Comparison of ENCODE assay signal across 8 mouse cellular contexts in the genomic region with DNA sequence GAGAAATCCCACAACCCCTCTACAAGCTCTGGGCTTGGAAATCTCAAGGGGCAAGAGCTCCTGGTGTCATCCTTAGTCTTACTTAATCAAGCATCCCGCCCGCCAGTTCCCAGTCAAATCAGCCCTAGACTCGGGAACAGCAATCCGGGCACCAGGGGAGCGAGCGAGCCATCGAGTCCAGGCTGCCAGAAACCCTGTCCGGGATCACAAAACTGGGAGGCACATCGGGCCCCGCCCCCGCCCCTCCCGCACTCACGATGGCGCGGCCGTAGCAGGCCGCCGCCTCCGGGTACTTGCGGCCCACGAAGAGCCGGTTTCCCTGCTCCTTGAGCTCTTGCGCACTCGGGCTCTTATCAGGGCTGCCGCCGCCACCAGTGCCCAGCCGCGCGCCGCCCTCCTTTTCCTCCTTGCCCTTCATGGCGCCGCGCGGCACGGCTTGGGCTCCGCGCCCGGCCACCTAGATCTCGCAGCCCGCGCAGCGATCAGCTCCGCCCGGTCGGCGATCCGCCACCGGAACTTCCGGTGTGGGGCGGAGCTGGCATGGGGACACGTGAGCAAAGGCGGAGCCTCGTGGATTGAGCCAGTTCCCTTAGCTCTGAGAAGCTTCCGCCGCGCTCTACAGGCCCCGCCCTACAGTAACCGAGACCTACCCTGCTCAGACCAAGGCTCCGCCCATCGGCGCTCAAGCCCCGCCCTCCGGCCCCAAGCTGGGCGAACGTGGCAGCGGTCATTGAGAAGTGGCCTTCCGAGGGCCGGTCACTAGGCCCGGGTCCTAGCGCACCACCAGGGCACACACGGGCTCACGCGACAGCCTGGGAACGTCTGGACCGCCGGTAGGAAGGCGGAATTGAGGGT. TPM values are rescaled to one million over a fixed set of nuclear protein-coding genes. Genes with fewer than 3 reads are reported as not detected.
DNase-seq lines count a peak whose midpoint lies in the region; ATAC-seq and TF ChIP-seq lines count a peak whose summit lies in the region.

No protein-coding gene starts in this region.

- peak overlapping the region; percentile 81 for H3K4me3 ChIP-seq in G1E (ENCODE audit: low read depth, low read length)
- peak overlapping the region; percentile 59 for H3K4me3 ChIP-seq in forebrain, postnatal 0 days (ENCODE audit: low read depth, low read length)
- H3K4me3 ChIP-seq in lung, embryonic 16.5 days (ENCODE audit: low read length) = peak overlapping the region; percentile 85

- H3K27ac ChIP-seq in forebrain, postnatal 0 days (ENCODE audit: low read depth, low read length) = peak overlapping the region; percentile 93
- H3K27ac ChIP-seq in lung, embryonic 16.5 days (ENCODE audit: low read length) = peak overlapping the region; percentile 93

- no peaks in the 10 kb centered on the region for H3K27me3 ChIP-seq in G1E (ENCODE audit: insufficient read depth, low read length)
- H3K27me3 ChIP-seq in forebrain, postnatal 0 days (ENCODE audit: insufficient read depth, low read length) = no peaks in the 10 kb centered on the region
- H3K27me3 ChIP-seq in lung, embryonic 16.5 days (ENCODE audit: control insufficient read depth, insufficient read depth, low read depth, low read length) = no peaks in the 10 kb centered on the region

- WGBS in forebrain, postnatal 0 days = under 1% methylated on average over 70 of the region's 77 CpGs
- under 1% methylated on average over 75 of the region's 77 CpGs for whole genome bisulfite sequencing in lung, embryonic 16.5 days

- H3K9ac ChIP-seq in forebrain, postnatal 0 days = peak overlapping the region; percentile 76
- H3K9ac ChIP-seq in lung, embryonic 16.5 days (ENCODE audit: low read length) = peak overlapping the region; percentile 90

- TF ChIP-seq CTCF in G1E (IDR thresholded peaks at IDR 0.05; ENCODE audit: low read depth, low read length) = no peak
- TF ChIP-seq CTCF in forebrain, postnatal 0 days (IDR thresholded peaks at IDR 0.05; ENCODE audit: low read depth) = no peak; the same call in 1 of the 2 replicates

- peak; percentile 99 for DNase-seq in G1E (ENCODE audit: low spot score)
- DNase-seq in cerebellum, adult 18-20 months = peak; percentile 99
- DNase-seq in forebrain, postnatal 0 days = peak; percentile 98
- peak; percentile 95 for DNase-seq in layer of hippocampus, adult 9-10 months (ENCODE audit: low spot score)
- peak; percentile 99 for DNase-seq in ovary, postnatal 10 days (ENCODE audit: low spot score)
- peak; percentile 94 to 97 for DNase-seq in thymus, postnatal 10 days (ENCODE audit: low spot score in 2 of 2)

- peak; percentile 92 for ATAC-seq in G1E (ENCODE audit: extremely low read depth, insufficient number of reproducible peaks, low FRiP score, poor library complexity, severe bottlenecking)
- peak; percentile 89 for ATAC-seq in forebrain, postnatal 0 days
- peak; percentile 81 to 86 for ATAC-seq in hematopoietic stem cell, adult 5-6 weeks (replicated peaks in 1 of 2; ENCODE audit: insufficient read depth in 1 of 2, low FRiP score in 2 of 2, low TSS enrichment in 1 of 2, low read depth in 1 of 2, poor library complexity in 2 of 2, severe bottlenecking in 2 of 2)
- ATAC-seq in lung, embryonic 16.5 days (ENCODE audit: low read depth) = peak; percentile 93

- peaks cover 83% of the 10 kb centered on the region for H3K4me1 ChIP-seq in G1E (ENCODE audit: insufficient read depth, low read depth, low read length)
- H3K4me1 ChIP-seq in forebrain, postnatal 0 days (ENCODE audit: insufficient read depth) = peaks cover 45% of the 10 kb centered on the region
- peaks cover 64% of the 10 kb centered on the region for H3K4me1 ChIP-seq in lung, embryonic 16.5 days (replicated peaks; ENCODE audit: control insufficient read depth, insufficient read depth, low read length)

- no peaks in the 10 kb centered on the region for H3K9me3 ChIP-seq in G1E (replicated peaks)
- H3K9me3 ChIP-seq in forebrain, postnatal 0 days (ENCODE audit: low read length) = no peaks in the 10 kb centered on the region
- no peaks in the 10 kb centered on the region for H3K9me3 ChIP-seq in lung, embryonic 16.5 days (ENCODE audit: control insufficient read depth, low read length)

- H3K4me2 ChIP-seq in forebrain, postnatal 0 days (ENCODE audit: low read depth) = peak overlapping the region; percentile 89
- H3K4me2 ChIP-seq in lung, embryonic 16.5 days (ENCODE audit: low read depth, low read length) = peak overlapping the region; percentile 91

- peaks cover 85% of the 10 kb centered on the region for H3K36me3 ChIP-seq in G1E (replicated peaks)
- H3K36me3 ChIP-seq in forebrain, postnatal 0 days (ENCODE audit: insufficient read depth) = peaks cover 19% of the 10 kb centered on the region
- peaks cover 14% of the 10 kb centered on the region for H3K36me3 ChIP-seq in lung, embryonic 16.5 days (ENCODE audit: control insufficient read depth, insufficient read depth, low read length)

RNA-seq across cellular contexts. Expression of gene Stub1, which starts 0.5 kb away (rescaled TPM):
- total RNA-seq in G1E (2014; fragmentation: Nextera tagmentation) = 29.1 and 30.1 TPM in 2 replicates
- total RNA-seq in G1E (2017) = 90.8 and 97.3 TPM in 2 replicates
- polyA plus RNA-seq in G1E (2012) = 70.9 and 81.7 TPM in 2 replicates
- 237 and 238 TPM in 2 replicates for total RNA-seq in forebrain, postnatal 0 days (2014; rRNA removed)
- polyA plus RNA-seq in forebrain, postnatal 0 days (2015; fragmentation: Nextera tagmentation; extraction: Ambion mirVana) = 314 and 324 TPM in 2 replicates
- total RNA-seq in hematopoietic stem cell, adult 5-6 weeks (2017) = 79.5 and 84.8 TPM in 2 replicates
- polyA plus RNA-seq in lung, embryonic 16.5 days (2015; fragmentation: Nextera tagmentation; extraction: Ambion mirVana) = 314 and 316 TPM in 2 replicates

RNA-seq across cellular contexts. Expression of gene Jmjd8, which starts 4.0 kb away (rescaled TPM):
- total RNA-seq in G1E (2014; fragmentation: Nextera tagmentation) (0.90 and 1.9 TPM in 2 replicates), G1E (2017) (1.9 and 2.0 TPM in 2 replicates)
- 0.08 and 0.11 TPM in 2 replicates for polyA plus RNA-seq in G1E (2012)
- 44.3 and 52.2 TPM in 2 replicates for total RNA-seq in forebrain, postnatal 0 days (2014; rRNA removed)
- polyA plus RNA-seq in forebrain, postnatal 0 days (2015; fragmentation: Nextera tagmentation; extraction: Ambion mirVana) = 46.7 and 49.5 TPM in 2 replicates
- total RNA-seq in hematopoietic stem cell, adult 5-6 weeks (2017) = 23.2 and 25.3 TPM in 2 replicates
- polyA plus RNA-seq in lung, embryonic 16.5 days (2015; fragmentation: Nextera tagmentation; extraction: Ambion mirVana) = 55.4 and 57.2 TPM in 2 replicates

RNA-seq across cellular contexts. Expression of gene Rhbdl1, which starts 4.4 kb away (rescaled TPM):
- total RNA-seq in G1E (2014; fragmentation: Nextera tagmentation) (4.8 and 5.5 TPM in 2 replicates), G1E (2017) (0.87 and 1.4 TPM in 2 replicates)
- 2.7 and 3.1 TPM in 2 replicates for polyA plus RNA-seq in G1E (2012)
- 85.4 and 90.7 TPM in 2 replicates for total RNA-seq in forebrain, postnatal 0 days (2014; rRNA removed)
- 77.6 and 83.3 TPM in 2 replicates for polyA plus RNA-seq in forebrain, postnatal 0 days (2015; fragmentation: Nextera tagmentation; extraction: Ambion mirVana)
- total RNA-seq in hematopoietic stem cell, adult 5-6 weeks (2017) = not detected in 2 replicates
- polyA plus RNA-seq in lung, embryonic 16.5 days (2015; fragmentation: Nextera tagmentation; extraction: Ambion mirVana) = 0.68 and 1.5 TPM in 2 replicates

RNA-seq across cellular contexts. Expression of gene Gm20683, which starts 8.9 kb away (rescaled TPM):
- 1.1 and 2.9 TPM in 2 replicates for total RNA-seq in G1E (2014; fragmentation: Nextera tagmentation)
- total RNA-seq in G1E (2017) = 3.0 and 3.1 TPM in 2 replicates
- 9.7 and 12.4 TPM in 2 replicates for polyA plus RNA-seq in G1E (2012)
- total RNA-seq in forebrain, postnatal 0 days (2014; rRNA removed) = 23.2 and 23.8 TPM in 2 replicates
- 9.2 and 12.3 TPM in 2 replicates for polyA plus RNA-seq in forebrain, postnatal 0 days (2015; fragmentation: Nextera tagmentation; extraction: Ambion mirVana)
- 1.4 TPM in 1 of 2 replicates, not detected in the other for total RNA-seq in hematopoietic stem cell, adult 5-6 weeks (2017)
- polyA plus RNA-seq in lung, embryonic 16.5 days (2015; fragmentation: Nextera tagmentation; extraction: Ambion mirVana) = 1.9 and 2.3 TPM in 2 replicates

RNA-seq across cellular contexts. Expression of gene Wdr24, which starts 9.2 kb away (rescaled TPM):
- total RNA-seq in G1E (2014; fragmentation: Nextera tagmentation) (13.8 and 13.9 TPM in 2 replicates), G1E (2017) (23.5 and 25.8 TPM in 2 replicates)
- 4.8 and 8.6 TPM in 2 replicates for polyA plus RNA-seq in G1E (2012)
- 36.5 and 37.5 TPM in 2 replicates for total RNA-seq in forebrain, postnatal 0 days (2014; rRNA removed)
- 23.2 and 24.5 TPM in 2 replicates for polyA plus RNA-seq in forebrain, postnatal 0 days (2015; fragmentation: Nextera tagmentation; extraction: Ambion mirVana)
- 16.5 and 17.6 TPM in 2 replicates for total RNA-seq in hematopoietic stem cell, adult 5-6 weeks (2017)
- 28.5 and 28.9 TPM in 2 replicates for polyA plus RNA-seq in lung, embryonic 16.5 days (2015; fragmentation: Nextera tagmentation; extraction: Ambion mirVana)

Comparison
In these comparisons a context has a peak if more than half of its experiments do, and no peak if none do; other contexts are left out.
1. Peak in every context shown above with its lines: DNase-seq, ATAC-seq, H3K4me3 ChIP-seq and H3K27ac ChIP-seq.
2. RNA of gene Rhbdl1, which starts 4.4 kb away (total RNA-seq): 85.4 to 90.7 TPM in forebrain, postnatal 0 days; 0.87 to 5.5 TPM in G1E and not detected in hematopoietic stem cell, adult 5-6 weeks; every median in the first group is over 10 times any median in the second.